Mouse (Mus musculus): Measurements from ENCODE around the gene Btg1.
A peak's percentile ranks its signal among the peaks of the same experiment; 100 is the strongest.

The Btg1 gene

DNA sequence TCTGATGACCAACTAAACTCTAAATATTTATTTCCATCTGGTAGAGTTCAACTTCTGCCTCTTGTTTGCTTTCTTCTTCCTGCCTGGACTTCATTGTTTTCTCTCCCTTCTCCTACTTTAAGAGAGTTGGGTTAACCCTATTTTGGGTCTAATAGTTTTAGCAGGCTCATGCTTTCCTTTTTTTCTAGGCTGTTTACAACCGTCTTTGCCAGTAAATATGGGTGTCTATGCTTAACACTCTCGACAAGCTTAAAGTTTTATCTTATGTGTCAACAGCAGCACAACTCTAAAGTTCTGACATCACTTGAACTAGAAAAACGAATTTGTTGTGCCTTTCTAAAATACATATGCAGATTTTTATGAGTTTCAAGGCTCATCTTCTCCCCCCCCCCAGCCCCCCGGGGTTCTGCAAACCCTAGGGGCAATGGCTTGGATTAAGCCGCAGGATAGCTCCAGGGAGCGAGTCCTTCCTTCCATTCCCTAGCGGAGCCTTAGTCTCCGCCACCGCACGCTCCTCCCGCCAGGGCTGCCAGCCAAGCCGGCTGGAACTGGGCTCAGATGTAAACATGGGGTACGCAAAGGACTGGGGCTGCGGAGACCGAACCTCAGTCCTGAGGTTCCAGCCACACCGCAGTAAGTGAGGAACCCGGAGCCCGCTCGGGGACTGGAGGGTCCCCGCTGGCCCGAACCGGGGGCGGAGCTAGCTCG lies 651 bp upstream of the Btg1 start:
- DNase-seq (ENCODE audit: low spot score): no peak

GRCm38 (mm10) chr10:96617221-96617950 lies 580 bp downstream of the Btg1 start:
- no peak for DNase-seq (ENCODE audit: low spot score)

DNA sequence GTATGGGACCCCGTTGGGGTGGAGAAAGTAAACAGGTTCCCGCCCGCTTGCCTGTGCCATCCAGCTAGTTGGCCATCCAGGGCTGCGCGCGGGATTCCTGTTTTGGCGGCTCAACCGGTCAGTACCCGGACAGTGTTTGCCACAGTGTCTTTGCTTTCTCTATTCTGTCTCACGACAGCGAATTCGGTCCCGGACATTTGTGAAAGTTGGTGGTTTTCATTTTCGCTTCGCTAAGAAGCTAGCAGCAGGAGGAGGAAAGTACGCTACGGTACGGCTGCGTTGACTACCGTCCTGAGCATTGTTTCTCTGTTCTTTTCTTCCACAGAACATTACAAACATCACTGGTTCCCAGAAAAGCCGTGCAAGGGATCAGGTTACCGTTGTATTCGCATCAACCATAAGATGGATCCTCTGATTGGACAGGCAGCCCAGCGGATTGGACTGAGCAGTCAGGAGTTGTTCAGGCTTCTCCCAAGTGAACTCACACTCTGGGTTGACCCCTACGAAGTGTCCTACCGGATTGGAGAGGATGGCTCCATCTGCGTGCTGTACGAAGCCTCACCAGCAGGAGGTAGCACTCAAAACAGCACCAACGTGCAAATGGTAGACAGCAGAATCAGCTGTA lies 1.3 kb downstream of the Btg1 start:
- DNase-seq (ENCODE audit: low spot score): peak; percentile 55

DNA sequence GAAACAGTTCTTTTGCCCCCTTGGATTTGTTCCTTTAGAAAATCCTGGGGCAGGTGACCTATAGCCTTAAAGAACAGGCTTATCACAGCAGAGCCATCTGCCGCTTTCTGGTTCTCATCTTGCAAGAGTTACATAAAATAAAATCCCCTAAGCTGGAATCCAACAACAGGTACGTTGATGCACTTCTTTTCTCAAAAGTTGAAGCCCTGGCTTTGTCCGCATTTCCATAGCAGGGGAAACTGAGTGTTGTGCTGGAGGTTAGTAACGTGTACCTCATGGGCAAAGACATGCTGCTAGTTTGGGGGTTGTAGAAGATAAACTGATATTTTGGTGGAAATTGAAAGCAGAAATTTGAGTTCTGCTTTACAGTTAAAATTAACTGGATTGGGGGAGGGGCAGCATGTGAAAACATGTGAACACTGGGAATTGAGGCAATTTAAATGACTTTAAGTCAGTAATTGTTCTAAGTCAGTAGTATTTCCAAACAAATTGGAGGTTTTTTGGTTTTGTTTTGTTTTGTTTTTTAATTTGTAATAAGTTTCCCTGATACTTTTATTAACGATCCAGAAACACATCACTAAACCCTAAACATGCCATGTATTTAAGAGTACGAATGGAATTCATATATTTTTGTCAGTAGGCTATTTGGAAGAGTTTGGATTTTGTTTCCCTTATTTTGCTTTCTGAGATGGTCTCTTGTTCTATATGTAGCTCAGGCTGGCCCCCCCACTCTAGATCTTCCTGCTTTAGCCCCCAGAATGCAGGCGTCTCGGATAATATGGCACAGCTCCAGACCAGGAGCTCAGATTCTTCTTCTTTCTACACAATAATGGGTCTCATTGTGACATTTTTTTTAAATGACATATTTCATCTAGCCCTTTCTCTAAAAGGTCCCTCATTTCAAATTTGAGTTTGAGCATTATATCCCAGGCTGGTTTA lies 3.4 kb downstream of the Btg1 start:
- DNase-seq (ENCODE audit: low spot score): peak; percentile 18

- no peak for DNase-seq (ENCODE audit: low spot score)
Measured at GRCm38 (mm10) chr10:96620890-96621271, 4.1 kb downstream of the Btg1 start.

GRCm38 (mm10) chr10:96621361-96621945 lies 4.6 kb downstream of the Btg1 start:
- DNase-seq (ENCODE audit: low spot score): no peak

GRCm38 (mm10) chr10:96621980-96622645 lies 5.3 kb downstream of the Btg1 start:
- DNase-seq (ENCODE audit: low spot score): no peak

DNA sequence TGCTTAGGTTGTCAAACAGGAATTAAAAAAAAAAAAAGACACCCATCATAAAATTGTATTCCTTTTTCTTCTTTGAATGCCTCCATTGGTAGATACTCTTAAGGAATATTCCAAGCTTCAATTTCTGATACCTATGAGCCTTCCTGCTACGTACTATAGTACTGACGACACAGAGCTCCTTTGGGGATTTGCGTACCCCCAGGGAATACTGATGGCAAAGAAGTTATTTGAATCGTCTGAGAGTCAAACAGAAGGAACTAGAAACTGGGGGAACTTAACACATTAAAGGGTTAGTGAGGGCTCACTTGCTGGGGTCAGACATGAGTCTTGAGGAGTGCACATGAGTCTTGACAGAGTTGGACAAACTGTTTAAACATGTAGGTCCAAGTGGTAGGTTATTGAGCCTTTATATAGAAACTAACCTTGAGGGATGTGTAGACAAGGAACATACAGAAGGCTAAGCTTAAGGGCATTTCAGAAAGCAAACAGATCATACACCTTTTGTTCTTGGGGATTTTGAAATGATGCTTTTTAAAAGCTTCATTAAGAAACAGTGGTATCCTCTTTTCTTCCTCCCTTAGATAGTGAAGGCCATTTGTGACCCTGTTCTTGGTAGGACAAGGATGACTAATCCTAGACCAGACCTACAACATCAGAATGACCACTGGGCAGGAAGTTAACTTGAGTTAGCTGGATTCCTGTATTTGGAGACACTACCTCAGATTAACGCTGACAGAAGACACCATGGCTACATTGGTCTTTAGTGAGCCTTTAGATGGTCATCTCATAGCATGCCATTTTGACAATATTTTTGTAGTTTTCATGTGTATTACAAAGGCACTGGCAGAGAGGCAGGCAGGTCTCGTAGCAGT lies 6.2 kb downstream of the Btg1 start:
- DNase-seq (ENCODE audit: low spot score): no peak

DNA sequence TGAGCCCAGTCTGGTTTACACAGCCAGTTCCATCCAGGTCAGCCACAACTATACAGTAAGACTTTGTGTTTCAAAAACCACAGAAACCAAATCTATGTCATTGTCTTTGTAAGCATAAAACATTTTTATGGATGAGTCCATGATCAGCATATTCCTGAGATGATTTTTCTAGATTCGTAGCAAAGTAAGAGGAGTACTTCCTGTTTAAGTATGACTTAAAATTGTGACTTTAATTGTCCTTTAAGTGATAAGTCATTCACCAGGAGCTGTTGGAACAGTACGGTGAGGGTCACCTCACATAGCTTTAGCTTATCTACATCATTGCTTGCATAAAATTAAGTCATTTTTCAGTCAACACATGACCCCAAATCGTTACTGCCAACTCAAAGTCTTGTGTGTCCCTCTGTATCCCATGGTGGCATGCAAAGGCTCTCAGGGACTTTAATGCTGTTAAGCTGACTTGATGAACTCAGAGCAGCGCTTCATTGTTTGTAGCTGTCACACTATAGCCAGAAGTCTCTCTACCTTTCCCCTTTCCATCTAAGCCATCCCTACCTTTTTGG lies 6.9 kb downstream of the Btg1 start:
- no peak for DNase-seq (ENCODE audit: low spot score)

- no peak for DNase-seq (ENCODE audit: low spot score)
Measured at GRCm38 (mm10) chr10:96624406-96624805, 7.6 kb downstream of the Btg1 start.

- DNase-seq (ENCODE audit: low spot score): no peak
Measured at GRCm38 (mm10) chr10:96625061-96625460, 8.3 kb downstream of the Btg1 start.

GRCm38 (mm10) chr10:96625682-96626081 lies 8.9 kb downstream of the Btg1 start:
- no peak for DNase-seq (ENCODE audit: low spot score)

- DNase-seq (ENCODE audit: low spot score): no peak
Measured at GRCm38 (mm10) chr10:96626120-96626750, 9.4 kb downstream of the Btg1 start.

- DNase-seq (ENCODE audit: low spot score): no peak
Measured at GRCm38 (mm10) chr10:96627332-96627731, 10.5 kb downstream of the Btg1 start.

DNA sequence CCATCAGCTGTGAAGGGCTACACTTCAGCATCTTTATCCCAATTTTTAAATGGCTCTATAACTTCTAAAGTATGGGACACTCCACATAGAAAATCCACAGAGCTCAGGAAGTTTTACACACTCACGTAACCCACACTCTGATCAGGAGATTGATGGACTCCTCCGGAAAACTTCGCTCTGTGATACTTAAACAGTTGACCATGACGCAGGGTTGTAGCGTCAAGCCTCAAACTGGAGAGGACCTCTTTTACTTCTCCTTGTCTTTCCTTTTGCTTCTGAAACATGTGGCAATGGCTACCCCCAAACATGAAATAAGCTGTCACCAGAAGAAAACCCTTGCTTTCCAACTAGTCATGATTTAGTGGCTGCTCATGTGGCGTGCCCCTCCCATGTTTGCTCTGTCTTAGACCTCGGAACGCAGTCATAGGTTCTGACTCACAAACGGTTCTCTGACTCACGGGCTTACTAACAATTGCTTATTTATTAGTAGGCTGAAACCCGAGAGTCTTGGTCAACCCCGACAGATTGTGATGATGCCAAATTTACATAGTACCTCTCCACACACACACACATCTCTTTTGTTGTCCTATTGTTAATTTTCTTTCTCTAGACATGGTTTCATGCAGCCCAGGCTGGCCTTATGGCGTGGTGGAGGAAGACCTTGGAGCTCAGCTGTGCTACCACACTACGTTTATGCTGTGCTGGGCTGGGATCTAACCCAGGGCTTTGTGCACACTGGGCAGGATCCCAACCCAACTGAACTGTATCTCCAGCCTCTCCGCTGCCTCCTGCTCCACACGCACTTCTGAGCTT lies 11.5 kb downstream of the Btg1 start:
- DNase-seq (ENCODE audit: low spot score): no peak

DNA sequence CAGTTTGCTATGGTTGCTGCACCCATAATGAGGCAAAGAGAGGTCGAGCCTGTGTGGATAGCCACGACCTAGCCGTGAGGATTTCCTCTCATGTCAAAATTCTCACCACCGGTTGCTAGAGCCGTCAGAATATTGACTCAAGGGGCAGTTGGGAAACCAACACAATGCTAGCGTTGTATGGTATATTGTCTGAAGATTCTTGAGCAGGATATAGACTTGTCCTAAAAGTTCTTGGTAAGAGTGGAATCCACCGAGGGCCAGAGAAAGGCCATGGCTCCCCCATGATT lies 12.1 kb downstream of the Btg1 start:
- no peak for DNase-seq (ENCODE audit: low spot score)

GRCm38 (mm10) chr10:96630110-96630509 lies 13.3 kb downstream of the Btg1 start:
- DNase-seq (ENCODE audit: low spot score): no peak

- no peak for DNase-seq (ENCODE audit: low spot score)
Measured at GRCm38 (mm10) chr10:96631066-96631711, 14.4 kb downstream of the Btg1 start.

All from left cerebral cortex, adult 11 months (tissue).